Mouse (Mus musculus) lung, embryonic 14.5 days (tissue): Measurements from ENCODE around the gene Itgb4. TPM values are rescaled to one million over a fixed set of nuclear protein-coding genes. Genes with fewer than 3 reads are reported as not detected.

ENCODE experiments used
- ATAC-seq: fragments of 200-750 bp; cut with Nextera tagmentation; 2 replicates; pipeline ENCODE4 v1.8.0; 2017; ENCODE audit warnings: mild to moderate bottlenecking, moderate TSS enrichment, moderate library complexity; ENCODE audit not compliant: insufficient read depth
- DNase-seq: peaks from one replicate; pipeline ENCODE4 v3.0.0-alpha.2; 2015
- H3K27ac ChIP-seq: fragments of 300-500 bp; sonication (generic); 2 replicates; pipeline ENCODE4 v1.5.1; 2014; ENCODE audit warnings: low read depth, mild to moderate bottlenecking, moderate library complexity
- H3K27me3 ChIP-seq: fragments of 300-500 bp; sonication (generic); 2 replicates; pipeline ENCODE4 v1.6.1; 2014; ENCODE audit warnings: low read length, control low read depth; ENCODE audit not compliant: insufficient read depth
- H3K36me3 ChIP-seq: fragments of 300-500 bp; sonication (generic); 2 replicates; pipeline ENCODE4 v1.6.1; 2014; ENCODE audit warnings: control low read depth; ENCODE audit not compliant: insufficient read depth
- H3K4me1 ChIP-seq: fragments of 300-500 bp; sonication (generic); 2 replicates; pipeline ENCODE4 v1.6.1; 2014; ENCODE audit warnings: antibody characterized with exemption, control low read depth; ENCODE audit not compliant: insufficient read depth
- H3K4me2 ChIP-seq: fragments of 300-500 bp; sonication (generic); 2 replicates; pipeline ENCODE4 v1.6.1; 2014; ENCODE audit warnings: mild to moderate bottlenecking
- H3K4me3 ChIP-seq: fragments of 300-500 bp; sonication (generic); 2 replicates; pipeline ENCODE4 v1.5.1; 2014; ENCODE audit warnings: low read depth, low read length
- H3K9ac ChIP-seq: fragments of 300-500 bp; sonication (generic); 2 replicates; pipeline ENCODE4 v1.6.1; 2014
- H3K9me3 ChIP-seq: fragments of 300-500 bp; sonication (generic); 2 replicates; pipeline ENCODE4 v1.6.1; 2016; ENCODE audit warnings: low read depth, low read length, control low read depth
- CTCF ChIP-seq: IDR thresholded peaks from 2 replicates; pipeline ENCODE4 v1.5.1; 2016; ENCODE audit warnings: antibody characterized with exemption, low read depth
- WGBS: fragments of 180-500 bp; shearing (Covaris S2); extraction: QIAGEN DNeasy Blood & Tissue Kit; methylation state at CpG from one replicate; pipeline ENCODE4 v1.1.7; 2014; 5-methylcytosine and 5-hydroxymethylcytosine counted together
- polyA plus RNA-seq: library from polyadenylated mRNA; unstranded; fragments of >200 nt; fragmentation: Nextera tagmentation; extraction: Ambion mirVana; gene quantifications from 2 replicates; pipeline ENCODE4 v1.2.1, GENCODE M21; 2014

The Itgb4 gene
- polyA plus RNA-seq, 1 experiment from 2014 or later: 2.0 TPM

DNA sequence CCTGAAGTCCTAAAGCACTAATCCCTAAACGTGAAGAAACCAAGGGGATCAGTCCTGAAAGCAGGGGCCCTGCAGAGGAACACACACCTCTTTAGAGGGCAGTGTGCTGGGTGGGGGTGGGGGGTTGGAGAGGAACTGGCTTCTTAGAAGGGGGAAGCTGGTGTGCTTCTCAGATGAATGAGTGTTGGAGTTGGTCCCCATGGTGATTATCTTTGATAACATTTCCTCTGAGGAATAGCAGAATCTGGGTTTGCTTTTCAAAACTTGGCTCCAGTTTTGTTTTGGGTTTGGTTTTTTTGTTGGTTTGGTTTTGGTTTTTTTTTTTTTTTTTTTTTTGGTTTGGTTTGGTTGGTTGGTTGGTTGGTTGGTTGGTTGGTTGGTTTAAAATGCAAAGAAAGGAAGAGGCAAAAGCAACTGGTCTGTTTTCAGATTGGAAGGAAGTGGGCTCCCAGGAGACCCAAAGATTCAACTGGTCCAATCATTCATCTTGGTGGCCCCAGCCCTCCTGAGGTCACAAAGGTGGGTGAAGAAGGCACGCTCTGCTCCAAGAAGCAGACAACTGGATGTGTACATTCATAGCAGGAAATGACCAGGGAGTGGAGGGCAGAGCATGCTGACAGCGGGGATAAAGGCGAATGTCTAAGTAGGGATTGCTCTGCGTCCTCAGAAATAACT lies 5.6 kb upstream of the Itgb4 start:
- no peak overlapping the region for H3K9ac ChIP-seq

DNA sequence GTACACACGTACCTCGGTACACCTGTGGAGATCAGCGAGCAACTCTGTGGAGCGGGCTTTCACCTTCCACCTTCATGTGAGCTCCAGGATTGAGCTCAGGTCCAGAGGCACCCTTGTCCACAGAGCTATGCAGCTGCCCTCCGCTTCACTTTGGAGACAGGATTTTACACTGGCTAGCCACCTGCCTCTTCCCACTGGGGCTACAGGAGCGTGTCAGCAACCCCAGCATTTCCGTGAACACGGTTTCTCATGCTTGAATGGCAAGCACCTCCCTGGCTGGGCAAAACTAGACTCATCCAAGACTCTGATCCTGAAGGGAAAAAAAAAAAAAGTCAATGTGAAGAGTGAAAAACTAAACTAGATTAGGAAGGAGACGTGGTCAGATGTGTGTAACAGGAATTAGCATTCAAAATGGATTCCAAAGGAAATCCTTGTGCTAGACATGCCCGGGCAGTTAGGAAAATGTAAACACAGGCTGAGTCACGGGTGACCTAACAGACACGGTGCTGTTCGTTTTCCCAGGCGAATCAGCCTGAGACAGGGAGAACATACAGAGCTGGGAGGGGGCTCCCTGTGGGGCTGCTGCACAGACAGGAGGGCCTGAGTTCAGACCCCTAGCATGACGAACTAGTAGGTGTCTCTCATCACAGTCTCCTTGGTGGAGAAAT lies 4.4 kb upstream of the Itgb4 start:
- ATAC-seq (no peak), DNase-seq (peak; percentile 43)
- H3K27ac ChIP-seq: peak overlapping the region; percentile 30; the same call in 1 of the 2 replicates
- no peak overlapping the region for H3K4me3 ChIP-seq
- TF ChIP-seq CTCF: no peak
- peaks cover 3% of the 10 kb centered on the region; the same call in 1 of the 2 replicates for H3K4me1 ChIP-seq
- 39% methylated on average over 15 of the region's 15 CpGs for WGBS
- peaks cover 18% of the 10 kb centered on the region for H3K36me3 ChIP-seq
- no peaks in the 10 kb centered on the region for H3K9me3 ChIP-seq
- H3K27me3 ChIP-seq: peaks cover 22% of the 10 kb centered on the region
- H3K9ac ChIP-seq: no peak overlapping the region
- H3K4me2 ChIP-seq: no peak overlapping the region

More for the DNA sequence above, 5.6 kb upstream of the Itgb4 start:
- no peak overlapping the region for H3K4me3 ChIP-seq
- H3K27ac ChIP-seq: no peak overlapping the region
- TF ChIP-seq CTCF: no peak
- H3K4me1 ChIP-seq: peaks cover 3% of the 10 kb centered on the region; the same call in 1 of the 2 replicates
- H3K4me2 ChIP-seq: no peak overlapping the region
- 58% methylated on average over 5 of the region's 5 CpGs for WGBS
- H3K9me3 ChIP-seq: no peaks in the 10 kb centered on the region
- ATAC-seq: no peak
- H3K36me3 ChIP-seq: peaks cover 31% of the 10 kb centered on the region
- DNase-seq: peak; percentile 48
- peaks cover 9% of the 10 kb centered on the region for H3K27me3 ChIP-seq

DNA sequence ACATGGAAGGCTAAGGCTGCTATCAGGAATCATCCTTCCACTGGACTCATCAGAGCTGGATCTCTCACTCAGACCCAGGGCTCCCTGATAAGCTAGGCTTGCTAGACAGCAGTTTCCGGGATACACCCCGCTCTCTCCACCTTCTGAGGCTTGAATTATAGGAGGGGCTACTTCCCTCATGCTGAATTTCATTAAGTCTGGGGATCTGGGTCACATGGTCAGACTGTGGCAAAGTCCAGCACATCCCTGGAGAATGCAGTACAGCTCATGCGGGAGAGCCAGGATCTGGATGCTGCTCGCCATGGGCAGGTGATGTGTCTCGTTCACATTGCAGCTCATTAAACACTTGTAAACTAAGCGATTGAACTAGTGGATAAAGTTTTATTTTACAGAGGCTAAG lies 3.5 kb upstream of the Itgb4 start:
- H3K27me3 ChIP-seq: peaks cover 30% of the 10 kb centered on the region
- no peak overlapping the region for H3K27ac ChIP-seq
- no peaks in the 10 kb centered on the region for H3K9me3 ChIP-seq
- H3K4me1 ChIP-seq: peaks cover 3% of the 10 kb centered on the region; the same call in 1 of the 2 replicates
- no peak overlapping the region for H3K9ac ChIP-seq
- ATAC-seq (no peak), DNase-seq (no peak)
- H3K4me3 ChIP-seq: no peak overlapping the region
- H3K36me3 ChIP-seq: peaks cover 9% of the 10 kb centered on the region
- WGBS: 67% methylated on average over 6 of the region's 6 CpGs
- no peak overlapping the region for H3K4me2 ChIP-seq
- TF ChIP-seq CTCF: no peak

DNA sequence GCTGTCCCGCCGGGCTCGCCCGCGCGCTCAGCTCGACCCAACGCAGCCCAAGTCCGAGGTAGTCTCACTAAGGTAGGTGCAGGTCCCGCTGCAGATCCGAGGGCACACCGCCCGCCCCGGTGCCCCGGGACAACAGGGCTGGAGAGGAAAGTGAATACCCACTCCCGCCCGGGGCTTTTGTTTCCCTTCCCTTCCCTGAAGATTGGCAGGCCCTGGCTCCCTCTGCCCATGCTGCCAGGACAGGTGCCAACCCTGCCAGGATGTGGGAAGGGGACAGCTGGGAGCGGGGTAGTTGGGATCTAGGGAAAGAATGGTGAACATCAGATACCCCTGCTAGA lies 543 bp downstream of the Itgb4 start:
- Histone ChIP-seq H3K36me3 (no peaks in the 10 kb centered on the region), H3K27ac (no peak overlapping the region), H3K9me3 (no peaks in the 10 kb centered on the region), H3K4me2 (peak overlapping the region; percentile 74), H3K9ac (peak overlapping the region; percentile 42), H3K4me1 (peaks cover 3% of the 10 kb centered on the region; the same call in 1 of the 2 replicates), H3K27me3 (peaks cover 45% of the 10 kb centered on the region), H3K4me3 (peak overlapping the region; percentile 43)
- ATAC-seq: no peak
- 3% methylated on average over 18 of the region's 18 CpGs for WGBS
- TF ChIP-seq CTCF: no peak
- no peak for DNase-seq

DNA sequence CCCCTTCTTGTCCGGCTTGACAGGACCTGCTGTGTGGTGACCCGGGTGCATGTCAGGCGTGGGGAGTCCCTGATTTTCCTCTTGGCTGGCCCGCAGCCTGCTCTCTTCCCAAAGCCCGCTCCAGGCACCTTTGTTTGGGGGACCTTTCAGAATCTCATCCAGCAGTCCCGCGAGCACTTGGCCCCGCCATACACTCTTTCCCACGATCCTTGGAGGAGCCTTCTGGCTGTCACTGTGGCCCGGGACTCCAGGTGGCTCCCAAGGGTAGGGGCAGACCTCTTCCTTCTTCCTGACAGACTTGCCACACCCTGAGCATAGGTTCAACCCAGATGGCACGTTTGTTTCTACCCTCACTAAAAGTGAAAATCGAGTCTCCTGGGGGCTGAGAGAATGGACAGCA lies 1.0 kb downstream of the Itgb4 start:
- ATAC-seq: no peak
- no peaks in the 10 kb centered on the region for H3K9me3 ChIP-seq
- no peaks in the 10 kb centered on the region for H3K4me1 ChIP-seq
- no peak for DNase-seq
- 28% methylated on average over 12 of the region's 12 CpGs for WGBS
- no peak overlapping the region for H3K9ac ChIP-seq
- peak overlapping the region; percentile 43; the same call in 1 of the 2 replicates for H3K4me3 ChIP-seq
- H3K4me2 ChIP-seq: peak overlapping the region; percentile 74
- TF ChIP-seq CTCF: no peak
- no peak overlapping the region for H3K27ac ChIP-seq
- H3K27me3 ChIP-seq: peaks cover 45% of the 10 kb centered on the region
- no peaks in the 10 kb centered on the region for H3K36me3 ChIP-seq

DNA sequence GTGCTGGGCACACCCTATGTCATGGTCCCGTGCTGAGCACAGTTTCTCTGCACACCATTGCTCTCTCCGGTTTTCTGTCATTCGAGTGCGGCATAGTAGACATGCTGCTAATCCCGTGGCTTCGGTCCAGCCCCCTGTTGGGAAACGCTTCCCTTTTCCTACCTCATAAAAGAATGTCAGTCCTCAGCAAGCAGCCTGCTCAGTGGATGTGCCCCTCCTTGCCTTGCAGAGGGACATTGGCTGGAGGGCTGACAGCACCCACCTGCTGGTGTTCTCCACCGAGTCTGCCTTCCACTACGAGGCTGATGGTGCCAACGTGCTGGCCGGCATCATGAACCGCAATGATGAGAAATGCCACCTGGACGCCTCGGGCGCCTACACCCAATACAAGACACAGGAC lies 8.0 kb downstream of the Itgb4 start:
- no peak overlapping the region for H3K9ac ChIP-seq

DNA sequence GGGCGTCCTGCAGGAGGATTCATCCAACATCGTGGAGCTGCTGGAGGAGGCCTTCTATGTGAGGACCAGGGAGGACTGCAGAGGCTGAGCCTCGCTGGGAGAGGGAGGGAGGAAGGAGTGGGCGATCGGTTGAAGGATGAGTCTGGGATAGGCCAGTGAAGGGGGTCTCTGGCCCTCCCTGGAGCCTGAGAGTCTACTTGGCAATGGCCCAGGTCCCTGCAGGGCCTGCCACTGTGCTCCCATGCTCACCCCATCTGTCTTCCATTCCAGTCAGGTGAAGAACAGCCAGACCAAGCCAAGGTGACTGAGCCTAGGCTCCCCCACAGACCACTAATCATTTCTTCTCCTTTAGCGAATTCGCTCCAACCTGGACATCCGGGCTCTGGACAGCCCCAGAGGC lies 8.8 kb downstream of the Itgb4 start:
- no peaks in the 10 kb centered on the region for H3K36me3 ChIP-seq
- no peak for ATAC-seq

More for the DNA sequence above, 8.0 kb downstream of the Itgb4 start:
- ATAC-seq (no peak), DNase-seq (no peak)
- Histone ChIP-seq H3K27ac (no peak overlapping the region), H3K36me3 (no peaks in the 10 kb centered on the region), H3K27me3 (peaks cover 3% of the 10 kb centered on the region; the same call in 1 of the 2 replicates), H3K4me1 (no peaks in the 10 kb centered on the region), H3K4me3 (no peak overlapping the region), H3K9me3 (no peaks in the 10 kb centered on the region), H3K4me2 (no peak overlapping the region)
- no peak for TF ChIP-seq CTCF
- WGBS: 83% methylated on average over 15 of the region's 15 CpGs

More for the DNA sequence above, 8.8 kb downstream of the Itgb4 start:
- Histone ChIP-seq H3K27ac (no peak overlapping the region), H3K4me2 (no peak overlapping the region), H3K4me1 (no peaks in the 10 kb centered on the region), H3K9me3 (no peaks in the 10 kb centered on the region), H3K9ac (no peak overlapping the region), H3K4me3 (no peak overlapping the region), H3K27me3 (no peaks in the 10 kb centered on the region)
- no peak for TF ChIP-seq CTCF
- DNase-seq: no peak
- WGBS: 75% methylated on average over 8 of the region's 8 CpGs
